Mouse (Mus musculus): Measurements from ENCODE around the gene Tmem120b. TPM values are rescaled to one million over a fixed set of nuclear protein-coding genes. Genes with fewer than 3 reads are reported as not detected.

Tmem120b gene
- polyA plus RNA-seq, 1 experiment from 2014 or later: 7.6 TPM

- H3K9me3 ChIP-seq (ENCODE audit: control insufficient read depth, low read length): no peaks in the 10 kb centered on the region
- H3K4me3 ChIP-seq (ENCODE audit: low read depth, low read length): peak overlapping the region; percentile 95
- H3K36me3 ChIP-seq (ENCODE audit: control insufficient read depth, insufficient read depth, low read length): peaks cover 3% of the 10 kb centered on the region; the same call in 1 of the 2 replicates
- WGBS: under 1% methylated on average over 39 of the region's 39 CpGs
- peaks cover 44% of the 10 kb centered on the region for H3K4me1 ChIP-seq (ENCODE audit: control insufficient read depth, insufficient read depth, low read length)
- H3K9ac ChIP-seq (ENCODE audit: low read length): peak overlapping the region; percentile 100
- H3K27ac ChIP-seq (ENCODE audit: low read depth, low read length): peak overlapping the region; percentile 100
- peak overlapping the region; percentile 100 for H3K4me2 ChIP-seq
- no peak for ATAC-seq (ENCODE audit: low FRiP score)
- H3K27me3 ChIP-seq (ENCODE audit: control insufficient read depth, insufficient read depth, low read length): no peaks in the 10 kb centered on the region
- peak; percentile 98 for DNase-seq (ENCODE audit: low spot score, missing footprints)
These were observed 70.9 kb downstream of the Tmem120b start for GRCm38 (mm10) chr5:123138953-123139721.

GRCm38 (mm10) chr5:123139722-123140627, 71.8 kb downstream of the Tmem120b start:
- no peak for ATAC-seq (ENCODE audit: low FRiP score)

GRCm38 (mm10) chr5:123140694-123141554, 72.7 kb downstream of the Tmem120b start:
- H3K4me2 ChIP-seq: peak overlapping the region; percentile 100
- H3K9me3 ChIP-seq (ENCODE audit: control insufficient read depth, low read length): no peaks in the 10 kb centered on the region
- DNase-seq (ENCODE audit: low spot score, missing footprints) (peak; percentile 99), ATAC-seq (ENCODE audit: low FRiP score) (peak; percentile 38)
- H3K27ac ChIP-seq (ENCODE audit: low read depth, low read length): peak overlapping the region; percentile 100
- WGBS: under 1% methylated on average over 31 of the region's 31 CpGs
- H3K9ac ChIP-seq (ENCODE audit: low read length): peak overlapping the region; percentile 99
- H3K36me3 ChIP-seq (ENCODE audit: control insufficient read depth, insufficient read depth, low read length): no peaks in the 10 kb centered on the region
- H3K4me3 ChIP-seq (ENCODE audit: low read depth, low read length): peak overlapping the region; percentile 95
- peaks cover 38% of the 10 kb centered on the region for H3K4me1 ChIP-seq (ENCODE audit: control insufficient read depth, insufficient read depth, low read length)
- H3K27me3 ChIP-seq (ENCODE audit: control insufficient read depth, insufficient read depth, low read length): no peaks in the 10 kb centered on the region

More at GRCm38 (mm10) chr5:123139722-123140627, 71.8 kb downstream of the Tmem120b start:
- Histone ChIP-seq H3K27me3 (ENCODE audit: control insufficient read depth, insufficient read depth, low read length) (no peaks in the 10 kb centered on the region), H3K9me3 (ENCODE audit: control insufficient read depth, low read length) (no peaks in the 10 kb centered on the region), H3K9ac (ENCODE audit: low read length) (peak overlapping the region; percentile 100), H3K4me3 (ENCODE audit: low read depth, low read length) (peak overlapping the region; percentile 95), H3K4me2 (peak overlapping the region; percentile 100), H3K4me1 (ENCODE audit: control insufficient read depth, insufficient read depth, low read length) (peaks cover 44% of the 10 kb centered on the region), H3K36me3 (ENCODE audit: control insufficient read depth, insufficient read depth, low read length) (peaks cover 1% of the 10 kb centered on the region; the same call in 1 of the 2 replicates), H3K27ac (ENCODE audit: low read depth, low read length) (peak overlapping the region; percentile 100)
- under 1% methylated on average over 28 of the region's 28 CpGs for WGBS
- peak; percentile 98 for DNase-seq (ENCODE audit: low spot score, missing footprints)

GRCm38 (mm10) chr5:123141555-123142160, 73.4 kb downstream of the Tmem120b start:
- 0% methylated on average over 26 of the region's 38 CpGs for WGBS
- Histone ChIP-seq H3K4me2 (peak overlapping the region; percentile 100), H3K4me1 (ENCODE audit: control insufficient read depth, insufficient read depth, low read length) (peaks cover 34% of the 10 kb centered on the region), H3K4me3 (ENCODE audit: low read depth, low read length) (peak overlapping the region; percentile 95), H3K36me3 (ENCODE audit: control insufficient read depth, insufficient read depth, low read length) (no peaks in the 10 kb centered on the region), H3K9me3 (ENCODE audit: control insufficient read depth, low read length) (no peaks in the 10 kb centered on the region), H3K27ac (ENCODE audit: low read depth, low read length) (peak overlapping the region; percentile 100), H3K9ac (ENCODE audit: low read length) (peak overlapping the region; percentile 99), H3K27me3 (ENCODE audit: control insufficient read depth, insufficient read depth, low read length) (no peaks in the 10 kb centered on the region)
- DNase-seq (ENCODE audit: low spot score, missing footprints) (peak; percentile 97), ATAC-seq (ENCODE audit: low FRiP score) (peak; percentile 6; the same call in 1 of the 2 replicates)

- ATAC-seq (ENCODE audit: low FRiP score): peak; percentile 31
- peak within 1 kb of the TSS; percentile 100 for H3K27ac ChIP-seq (ENCODE audit: low read depth, low read length)
- no peaks in the 10 kb centered on the region for H3K9me3 ChIP-seq (ENCODE audit: control insufficient read depth, low read length)
- DNase-seq (ENCODE audit: low spot score, missing footprints): peak; percentile 97
- WGBS: under 1% methylated on average over 50 of the region's 103 CpGs
- peak within 1 kb of the TSS; percentile 99 for H3K9ac ChIP-seq (ENCODE audit: low read length)
- H3K27me3 ChIP-seq (ENCODE audit: control insufficient read depth, insufficient read depth, low read length): no peaks in the 10 kb centered on the region
- peaks cover 26% of the 10 kb centered on the region for H3K4me1 ChIP-seq (ENCODE audit: control insufficient read depth, insufficient read depth, low read length)
- H3K36me3 ChIP-seq (ENCODE audit: control insufficient read depth, insufficient read depth, low read length): peaks cover 3% of the 10 kb centered on the region
- H3K4me3 ChIP-seq (ENCODE audit: low read depth, low read length): peak within 1 kb of the TSS; percentile 95
- H3K4me2 ChIP-seq: peak within 1 kb of the TSS; percentile 100
These were observed 74.2 kb downstream of the Tmem120b start, which contains the start of gene Setd1b for GRCm38 (mm10) chr5:123142161-123143157. Setd1b (plus strand) TSS chr5:123142193.

GRCm38 (mm10) chr5:123143251-123143970, 75.2 kb downstream of the Tmem120b start:
- no peak for ATAC-seq (ENCODE audit: low FRiP score)
- WGBS: 1% methylated on average over 24 of the region's 24 CpGs
- Histone ChIP-seq H3K4me3 (ENCODE audit: low read depth, low read length) (peak overlapping the region; percentile 95), H3K27ac (ENCODE audit: low read depth, low read length) (peak overlapping the region; percentile 9; the same call in 1 of the 2 replicates), H3K27me3 (ENCODE audit: control insufficient read depth, insufficient read depth, low read length) (no peaks in the 10 kb centered on the region), H3K4me2 (peak overlapping the region; percentile 100), H3K9ac (ENCODE audit: low read length) (peak overlapping the region; percentile 99), H3K9me3 (ENCODE audit: control insufficient read depth, low read length) (no peaks in the 10 kb centered on the region), H3K36me3 (ENCODE audit: control insufficient read depth, insufficient read depth, low read length) (peaks cover 10% of the 10 kb centered on the region), H3K4me1 (ENCODE audit: control insufficient read depth, insufficient read depth, low read length) (peaks cover 22% of the 10 kb centered on the region)
- peak; percentile 94 for DNase-seq (ENCODE audit: low spot score, missing footprints)

Measured in midbrain, embryonic 11.5 days (tissue).